Mouse (Mus musculus) gastrocnemius, postnatal 36 days (tissue): ENCODE results near the gene Tanc1. TPM values are rescaled to one million over a fixed set of nuclear protein-coding genes. Genes with fewer than 3 reads are reported as not detected.

Experiments used
- DNase-seq, 2 experiments: peaks; one replicate each; pipeline ENCODE4 v3.0.0; 2022
- intact Hi-C: fragments of 180-260 bp; cut with DNase I; formaldehyde crosslinking; loops from one replicate; pipeline ENCODE4 v1.15.1; 2025
- total RNA-seq, 2 experiments: library from RNA; stranded (reverse); gene quantifications; 2 replicates each; pipeline ENCODE4 v1.2.3; 2021

Gene Tanc1
- total RNA-seq, 2 experiments from 2014 or later = 6.8 to 8.3 TPM

DNA sequence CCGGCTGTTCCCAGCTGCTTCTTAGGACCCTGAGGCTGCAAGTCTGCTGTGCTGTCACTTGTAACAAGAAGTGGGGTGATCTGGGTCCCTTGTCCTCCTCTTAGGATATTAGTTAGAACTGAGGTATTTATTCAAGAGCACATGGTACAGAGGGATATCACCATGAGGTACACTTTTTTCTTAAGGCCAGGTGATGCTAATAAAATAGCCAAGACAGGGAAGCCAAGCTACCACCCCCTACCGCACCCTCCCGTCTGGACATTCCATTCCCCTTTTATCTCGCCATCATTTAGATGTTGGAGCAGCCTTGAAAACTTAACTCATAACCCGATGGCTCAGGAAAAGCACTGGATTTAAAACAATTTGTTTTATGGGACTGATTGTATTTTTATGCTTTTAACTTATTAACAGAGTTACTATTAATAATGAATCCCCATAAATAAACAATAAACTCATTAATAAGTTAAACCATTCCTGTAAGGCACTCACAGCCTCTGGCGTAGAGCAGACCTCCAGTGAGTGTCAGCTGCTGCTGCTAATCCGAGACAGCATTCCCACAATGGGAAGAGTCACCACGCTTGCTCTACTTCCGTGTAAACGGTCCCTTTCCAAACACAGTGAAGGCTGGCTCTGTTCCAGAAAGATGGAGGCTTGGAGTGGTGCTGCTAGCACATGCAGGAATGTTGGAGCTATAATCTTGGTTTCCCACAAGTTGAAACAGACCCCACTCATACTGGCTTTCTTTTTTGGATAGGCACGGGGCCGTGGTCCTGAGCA is 171.4 kb downstream of the Tanc1 start:
- no peak for DNase-seq
- intact Hi-C loops = no loop called here

GRCm38 (mm10) chr2:59783832-59784627 is 172.2 kb downstream of the Tanc1 start:
- intact Hi-C loops = no loop called here
- DNase-seq = no peak

DNA sequence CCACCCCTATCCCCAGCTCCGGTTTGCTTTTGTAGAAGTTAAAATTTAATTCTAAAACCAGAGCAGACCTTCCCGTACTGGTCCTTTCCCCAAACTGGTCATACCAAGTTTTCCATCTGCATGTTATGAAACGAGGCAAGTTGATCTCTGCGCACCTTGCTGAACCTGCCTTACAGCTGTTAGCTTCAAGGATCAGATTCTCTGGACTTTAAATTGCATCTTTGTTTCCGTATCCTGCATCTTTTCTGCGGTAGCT is 172.7 kb downstream of the Tanc1 start:
- intact Hi-C loops = no loop called here
- DNase-seq = no peak

DNA sequence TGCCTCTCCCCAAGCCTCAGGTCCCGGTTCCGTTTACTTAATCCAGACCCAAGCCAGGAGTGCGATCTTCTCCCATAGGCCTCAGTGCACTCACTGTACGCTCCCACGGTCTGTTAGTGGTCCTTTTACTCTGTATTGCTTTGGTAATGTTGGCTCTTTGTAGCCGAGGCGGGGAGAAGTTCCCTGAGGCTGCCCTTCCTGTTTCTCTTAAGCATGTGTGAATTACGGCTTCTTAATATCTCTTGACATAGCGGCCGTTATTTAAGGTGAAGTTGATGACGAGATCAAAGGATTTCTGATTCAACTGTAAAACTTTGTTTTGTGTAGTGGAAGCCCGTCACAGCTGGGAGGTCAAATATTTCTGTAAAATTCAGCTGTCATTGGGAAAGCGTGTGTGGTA is 173.8 kb downstream of the Tanc1 start:
- intact Hi-C loops = no loop called here

DNA sequence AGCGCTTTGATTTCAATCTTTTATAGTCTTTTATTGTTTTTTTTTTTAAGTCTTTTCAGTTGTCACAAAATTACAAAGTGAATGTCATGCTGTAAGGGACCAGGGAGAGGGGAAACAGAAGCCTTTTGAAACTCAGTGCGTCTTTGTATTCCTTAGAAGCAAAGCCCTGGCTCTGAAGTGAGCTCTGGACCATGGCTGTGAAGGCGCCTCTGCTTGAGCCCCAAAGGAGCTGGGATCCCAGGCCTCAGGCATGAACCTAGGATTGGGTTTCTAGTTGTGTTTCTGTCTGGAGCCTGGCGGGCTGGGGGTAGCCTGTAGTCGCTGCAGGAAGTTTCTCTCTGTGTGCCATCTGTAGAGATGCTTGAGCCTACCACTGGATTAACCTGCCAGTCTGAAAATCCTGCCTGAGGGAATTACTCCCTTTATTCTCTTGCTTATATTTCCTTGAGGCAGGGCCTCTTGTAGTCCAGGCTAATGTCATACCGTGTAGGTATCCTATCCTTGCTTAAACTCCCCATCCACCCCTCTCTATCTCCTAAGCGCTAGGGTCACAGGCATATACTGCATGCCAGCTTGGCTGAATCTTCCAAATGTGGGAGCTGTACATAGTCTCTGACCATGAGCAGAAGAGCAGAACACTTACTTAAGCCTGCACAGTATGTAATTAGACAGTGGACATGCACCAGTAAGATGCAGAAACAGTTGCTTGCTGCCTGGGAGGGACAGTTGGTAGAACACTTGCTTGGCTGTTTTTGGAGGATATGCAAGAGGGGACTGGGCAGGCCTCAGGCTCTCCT is 177.1 kb downstream of the Tanc1 start:
- DNase-seq = no peak
- intact Hi-C loops = no loop called here

More for the DNA sequence above, 173.8 kb downstream of the Tanc1 start:
- DNase-seq = no peak

- DNase-seq = no peak
- intact Hi-C loops = no loop called here
Observed at GRCm38 (mm10) chr2:59791596-59791995, 179.8 kb downstream of the Tanc1 start.

- no peak for DNase-seq
- intact Hi-C loops = no loop called here
Observed at GRCm38 (mm10) chr2:59793337-59793736, 181.5 kb downstream of the Tanc1 start.

DNA sequence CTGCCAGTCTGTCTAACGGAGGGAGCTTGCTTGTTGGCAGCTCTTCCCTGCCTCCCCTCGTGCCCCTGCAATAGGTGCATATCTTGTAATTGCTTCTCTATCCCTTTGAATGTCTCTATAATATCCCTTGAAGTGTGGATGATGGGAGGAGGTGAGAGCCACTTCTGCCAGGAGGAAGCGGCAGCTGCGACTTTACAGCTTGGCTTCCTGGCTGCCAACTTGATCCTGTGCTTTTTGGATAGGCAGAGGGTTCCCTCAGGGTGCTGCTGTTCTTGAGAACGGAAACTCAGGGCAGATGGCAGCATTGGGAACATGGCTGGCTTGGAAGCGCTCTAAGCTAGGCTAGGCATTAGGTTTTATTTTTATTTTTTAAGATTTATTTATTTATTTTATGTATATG is 183.0 kb downstream of the Tanc1 start:
- DNase-seq = no peak
- intact Hi-C loops = no loop called here

- intact Hi-C loops = no loop called here
- no peak for DNase-seq
Observed at GRCm38 (mm10) chr2:59798934-59799532, 187.2 kb downstream of the Tanc1 start.

- intact Hi-C loops = no loop called here
- no peak for DNase-seq
Observed at GRCm38 (mm10) chr2:59799572-59799971, 187.7 kb downstream of the Tanc1 start.

DNA sequence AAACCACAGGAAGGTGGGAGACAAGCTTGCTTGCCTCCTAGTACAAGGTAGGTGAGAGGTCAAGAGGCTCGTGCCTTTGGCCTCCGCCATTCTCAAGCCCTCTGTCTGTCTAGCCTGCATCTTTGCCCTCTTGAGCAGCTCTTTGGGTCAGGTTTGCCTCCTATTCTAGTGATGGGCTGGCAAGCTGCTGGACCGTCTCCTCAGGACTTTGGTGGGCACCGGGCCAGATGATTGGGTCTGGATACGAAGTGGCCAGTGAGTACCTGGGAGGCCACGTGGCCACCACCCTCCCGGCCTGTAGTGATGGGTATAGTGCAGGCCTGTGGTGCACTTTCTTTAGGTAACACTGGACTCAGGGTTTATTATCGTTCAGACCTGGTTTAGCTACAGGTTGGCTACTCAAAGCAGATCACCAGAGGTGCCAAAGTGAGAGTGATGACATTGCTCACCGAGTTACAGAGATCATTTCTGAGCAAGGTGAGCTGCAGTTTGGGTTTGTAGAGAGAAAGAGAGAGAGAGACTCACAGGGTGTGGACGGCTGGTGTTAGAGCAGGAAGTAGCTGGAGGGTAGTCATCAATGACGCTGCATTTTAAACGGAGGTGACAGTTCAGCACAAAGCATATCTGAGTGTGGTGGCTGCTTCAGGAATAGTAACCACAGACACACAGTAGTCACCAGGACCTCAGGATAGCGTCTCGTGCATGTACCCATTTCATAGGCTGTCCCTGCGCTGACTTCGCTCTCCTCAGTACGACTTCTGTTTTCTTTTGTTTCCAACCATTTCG is 188.8 kb downstream of the Tanc1 start:
- DNase-seq = no peak
- intact Hi-C loops = no loop called here

DNA sequence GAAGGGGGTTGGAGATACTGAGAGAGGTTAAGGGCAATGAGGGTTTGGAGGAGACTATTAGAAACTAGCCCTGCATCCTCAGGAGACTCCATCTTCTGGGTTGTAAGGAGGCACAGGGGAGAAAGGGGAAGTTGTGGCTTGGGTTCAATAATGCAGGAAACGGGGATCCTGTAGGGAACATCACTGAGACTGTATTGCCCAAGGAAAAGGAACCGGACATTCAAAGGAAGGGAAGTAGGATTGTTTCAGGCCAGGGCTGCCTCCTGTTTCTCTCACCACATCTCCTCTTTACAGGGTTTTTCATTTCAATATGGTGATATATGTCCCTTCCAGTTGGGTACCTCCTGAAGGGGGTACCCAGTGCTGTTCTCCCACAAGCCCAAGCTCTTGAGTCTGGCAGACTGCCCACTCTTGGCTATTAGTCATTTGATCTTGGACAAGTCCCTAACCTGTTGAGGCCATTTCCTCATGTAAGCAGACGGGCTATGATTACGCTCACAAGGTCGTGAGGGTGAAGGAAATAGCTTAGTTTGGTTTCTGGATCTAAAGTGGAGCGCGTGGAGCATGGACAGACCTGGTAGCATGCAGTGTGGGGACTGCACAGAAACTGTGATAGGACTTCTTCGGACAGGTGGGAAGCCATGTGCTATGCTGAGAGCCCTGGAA is 191.0 kb downstream of the Tanc1 start:
- intact Hi-C loops = no loop called here

DNA sequence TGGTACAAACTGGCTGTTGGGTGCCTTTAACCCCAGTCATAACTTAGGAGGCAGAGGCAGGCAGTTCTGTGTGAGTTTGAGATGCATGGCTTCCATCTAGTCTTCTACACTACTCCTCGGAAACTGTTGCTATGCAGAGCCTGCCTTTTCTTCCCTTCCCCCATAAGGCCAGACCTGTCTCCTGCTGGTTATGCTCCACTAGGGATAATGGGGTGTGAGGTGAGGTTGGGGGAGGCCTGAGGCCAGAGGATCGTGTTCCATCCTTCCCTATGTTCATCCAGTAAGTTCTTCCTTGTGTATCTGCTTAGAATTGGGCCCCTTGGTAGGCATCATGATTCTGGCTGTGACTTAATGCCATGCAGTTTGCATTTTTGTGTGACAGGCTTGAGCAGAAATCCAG is 193.8 kb downstream of the Tanc1 start:
- intact Hi-C loops = no loop called here

More for the DNA sequence above, 191.0 kb downstream of the Tanc1 start:
- DNase-seq = no peak

GRCm38 (mm10) chr2:59806038-59806437 is 194.2 kb downstream of the Tanc1 start:
- DNase-seq = no peak
- intact Hi-C loops = no loop called here

More for the DNA sequence above, 193.8 kb downstream of the Tanc1 start:
- no peak for DNase-seq

- no peak for DNase-seq
- intact Hi-C loops = no loop called here
Observed at GRCm38 (mm10) chr2:59808608-59809007, 196.8 kb downstream of the Tanc1 start.

GRCm38 (mm10) chr2:59810039-59810438 is 198.2 kb downstream of the Tanc1 start:
- intact Hi-C loops = no loop called here
- DNase-seq = no peak

DNA sequence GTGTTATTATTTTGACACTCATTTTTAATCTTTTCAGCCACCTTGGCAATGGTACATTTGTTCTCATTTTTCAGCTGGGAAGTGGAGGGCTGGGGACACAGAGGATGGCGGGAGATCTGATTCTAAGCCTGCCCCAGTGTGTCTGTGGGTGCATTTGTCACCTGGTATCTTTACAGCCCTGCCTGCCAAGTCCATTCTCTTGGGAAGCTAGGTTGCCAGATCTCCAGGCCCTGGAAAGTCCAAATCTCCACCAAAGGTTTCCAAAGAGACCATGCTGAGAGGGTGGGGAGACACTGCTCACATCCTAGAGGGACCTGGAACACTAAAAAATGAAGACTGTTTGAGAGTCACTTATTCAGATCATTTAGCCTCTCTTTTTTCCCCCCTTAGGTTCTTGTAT is 199.4 kb downstream of the Tanc1 start:
- intact Hi-C loops = no loop called here

GRCm38 (mm10) chr2:59812641-59813040 is 200.8 kb downstream of the Tanc1 start:
- intact Hi-C loops = no loop called here
- no peak for DNase-seq

More for the DNA sequence above, 199.4 kb downstream of the Tanc1 start:
- no peak for DNase-seq

DNA sequence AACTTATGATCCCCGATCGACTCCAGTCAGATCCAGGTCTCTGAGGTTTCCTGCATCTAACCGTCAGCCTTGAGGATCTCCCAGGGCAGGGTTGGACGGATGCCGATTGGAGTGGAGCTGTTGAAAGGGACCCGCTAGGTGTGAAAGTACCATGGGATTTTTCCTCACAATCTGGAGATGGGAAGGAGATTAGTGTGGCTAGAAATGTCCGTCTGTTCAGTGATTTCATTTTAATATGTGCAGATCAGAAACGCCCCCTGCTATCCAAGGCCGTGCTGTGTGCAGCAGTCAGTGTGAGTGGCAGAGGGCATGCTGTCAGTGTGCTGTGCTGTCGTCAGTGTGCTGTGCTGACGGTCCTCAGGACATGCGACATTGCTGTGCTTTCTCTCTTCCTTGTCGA is 201.6 kb downstream of the Tanc1 start:
- intact Hi-C loops = no loop called here
- no peak for DNase-seq

DNA sequence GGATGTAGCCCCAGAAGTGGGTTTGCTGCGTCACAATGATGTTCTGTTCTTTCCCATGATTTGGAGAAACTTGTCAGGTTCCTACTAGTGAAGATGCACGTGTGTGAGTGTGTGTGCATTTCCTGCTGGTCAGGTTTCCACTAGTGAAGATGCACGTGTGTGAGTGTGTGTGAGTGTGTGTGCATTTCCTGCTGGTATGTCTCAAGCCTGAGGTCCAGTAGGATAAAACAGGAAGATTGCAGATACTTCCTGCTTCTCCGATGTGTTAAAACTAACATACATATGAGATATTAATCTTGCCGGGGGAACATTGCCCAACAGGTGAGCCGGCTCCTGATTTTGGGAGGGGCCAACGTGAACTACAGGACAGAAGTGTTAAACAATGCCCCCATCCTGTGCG is 203.2 kb downstream of the Tanc1 start:
- no peak for DNase-seq
- intact Hi-C loops = no loop called here
